Mouse (Mus musculus) gastrocnemius, postnatal 14 days (tissue): ENCODE results near the gene Snip1. TPM values are rescaled to one million over a fixed set of nuclear protein-coding genes. Genes with fewer than 3 reads are reported as not detected.
A peak's percentile ranks its signal among the peaks of the same experiment; 100 is the strongest.

Experiments used
- DNase-seq: peaks from one replicate; pipeline ENCODE4 v3.0.0; 2021; ENCODE audit warnings: mixed read lengths
- intact Hi-C: fragments of 180-260 bp; cut with DNase I; formaldehyde crosslinking; loops from one replicate; pipeline ENCODE4 v1.15.1; 2025; ENCODE audit warnings: low total_unique reads
- total RNA-seq, 2 experiments: library from RNA; stranded (reverse); gene quantifications; 2 replicates each; pipeline ENCODE4 v1.2.3; 2021

Snip1 gene
- total RNA-seq, 2 experiments from 2014 or later: 5.6 to 5.8 TPM

- intact Hi-C loops: no loop called here
- DNase-seq: no peak
Measured at GRCm38 (mm10) chr4:125093031-125093430, 26.6 kb downstream of the Snip1 start.

GRCm38 (mm10) chr4:125096066-125096465, 29.6 kb downstream of the Snip1 start:
- DNase-seq: no peak
- intact Hi-C loops: loop anchor here (5.0 kb wide), 1 partner anchor 149 kb away; no protein-coding TSS in a partner anchor

GRCm38 (mm10) chr4:125097412-125097811, 30.9 kb downstream of the Snip1 start:
- intact Hi-C loops: loop anchor here (5.0 kb wide), 1 partner anchor 150 kb away; no protein-coding TSS in a partner anchor
- no peak for DNase-seq

GRCm38 (mm10) chr4:125099458-125099857, 33.0 kb downstream of the Snip1 start:
- intact Hi-C loops: loop anchor here (5.0 kb wide), 1 partner anchor 152 kb away; no protein-coding TSS in a partner anchor
- peak; percentile 71 for DNase-seq

GRCm38 (mm10) chr4:125101334-125101733, 34.9 kb downstream of the Snip1 start:
- DNase-seq: no peak
- intact Hi-C loops: no loop called here

- intact Hi-C loops: no loop called here
- DNase-seq: no peak
Measured at GRCm38 (mm10) chr4:125105354-125105753, 38.9 kb downstream of the Snip1 start.

GRCm38 (mm10) chr4:125114638-125115037, 48.2 kb downstream of the Snip1 start:
- DNase-seq: peak; percentile 83
- intact Hi-C loops: no loop called here

GRCm38 (mm10) chr4:125115081-125115480, 48.6 kb downstream of the Snip1 start:
- no peak for DNase-seq
- intact Hi-C loops: no loop called here

- DNase-seq: peak; percentile 51
- intact Hi-C loops: no loop called here
Measured at GRCm38 (mm10) chr4:125115710-125116089, 49.2 kb downstream of the Snip1 start.

GRCm38 (mm10) chr4:125116090-125116861, 49.8 kb downstream of the Snip1 start:
- intact Hi-C loops: no loop called here
- peak; percentile 51 for DNase-seq

GRCm38 (mm10) chr4:125116929-125117328, 50.5 kb downstream of the Snip1 start:
- DNase-seq: no peak
- intact Hi-C loops: no loop called here

GRCm38 (mm10) chr4:125117902-125118320, 51.4 kb downstream of the Snip1 start:
- intact Hi-C loops: no loop called here
- DNase-seq: no peak

GRCm38 (mm10) chr4:125119070-125119469, 52.6 kb downstream of the Snip1 start:
- intact Hi-C loops: no loop called here
- no peak for DNase-seq

- intact Hi-C loops: no loop called here
- DNase-seq: no peak
Measured at GRCm38 (mm10) chr4:125119721-125120120, 53.2 kb downstream of the Snip1 start.

- peak; percentile 64 for DNase-seq
- intact Hi-C loops: no loop called here
Measured at GRCm38 (mm10) chr4:125122431-125123278, 56.2 kb downstream of the Snip1 start.

- intact Hi-C loops: no loop called here
- DNase-seq: peak; percentile 31
Measured at GRCm38 (mm10) chr4:125123279-125123671, 56.8 kb downstream of the Snip1 start.

Other genes with a start within 250 kb of the Snip1 start
- 1 to 10 TPM; 7.9 to 8.4 TPM for gene Yrdc, start 216.0 kb upstream of the Snip1 start, total RNA-seq
- gene 1110065P20Rik, start 215.5 kb upstream of the Snip1 start, total RNA-seq: 10 to 100 TPM; 20.2 to 21.4 TPM
- gene Maneal, start 204.5 kb upstream of the Snip1 start, total RNA-seq: under 1 TPM; 0.16 TPM
- gene Epha10, start 185.8 kb upstream of the Snip1 start, total RNA-seq: not detected
- 1 to 10 TPM; 5.9 to 7.3 TPM for gene 9930104L06Rik, start 129.6 kb upstream of the Snip1 start, total RNA-seq
- gene Cdca8, start 127.4 kb upstream of the Snip1 start, total RNA-seq: 1 to 10 TPM; 3.8 to 4.0 TPM
- under 1 TPM in 1 of 2 experiments, not detected in 1; 0.33 TPM for gene Rspo1, start 80.2 kb upstream of the Snip1 start, total RNA-seq
- gene Gnl2, start 50.1 kb upstream of the Snip1 start, total RNA-seq: 10 to 100 TPM; 27.2 to 29.3 TPM
- not detected for gene Dnali1, start 969 bp upstream of the Snip1 start, total RNA-seq
- gene Meaf6, start 18.5 kb downstream of the Snip1 start, total RNA-seq: 10 to 100 TPM in 1 of 2 experiments, 1 to 10 TPM in 1; 8.4 to 10.1 TPM
- 1 to 10 TPM; 1.5 to 2.5 TPM for gene Zc3h12a, start 61.2 kb downstream of the Snip1 start, total RNA-seq